Mouse (Mus musculus) neural tube, embryonic 10.5 days (tissue): ENCODE results near the gene Shank1.

Experiments used
- DNase-seq: peaks from one replicate; pipeline ENCODE4 v3.0.0-alpha.2; 2017; ENCODE audit warnings: low spot score; ENCODE audit errors: extremely low spot score

The Shank1 gene

DNA sequence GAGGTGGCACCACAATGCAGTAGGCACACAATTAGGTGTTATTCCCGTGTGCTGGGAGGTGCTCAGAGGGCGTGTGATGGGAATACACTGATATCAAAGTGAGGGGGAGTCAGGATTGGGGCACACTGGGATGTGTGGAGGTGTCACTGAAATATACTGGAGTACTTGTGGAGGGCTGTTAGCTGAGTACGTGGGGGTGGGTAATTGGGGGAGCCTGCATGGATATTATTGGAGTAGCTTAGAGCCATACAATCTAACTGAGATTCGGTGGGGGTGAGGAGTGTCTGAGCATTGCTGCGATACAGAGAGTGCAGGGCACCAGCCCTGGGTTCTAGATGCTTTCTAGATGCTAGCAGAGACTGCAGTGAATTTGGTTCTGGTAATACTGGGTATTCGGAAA, 30.2 kb downstream of the Shank1 start:
- no peak for DNase-seq

GRCm38 (mm10) chr7:44341119-44341518, 31.1 kb downstream of the Shank1 start:
- no peak for DNase-seq

GRCm38 (mm10) chr7:44341714-44342113, 31.7 kb downstream of the Shank1 start:
- no peak for DNase-seq

- no peak for DNase-seq
Measured at GRCm38 (mm10) chr7:44343459-44344015, 33.5 kb downstream of the Shank1 start.

- DNase-seq = no peak
Measured at GRCm38 (mm10) chr7:44344622-44345021, 34.6 kb downstream of the Shank1 start.

DNA sequence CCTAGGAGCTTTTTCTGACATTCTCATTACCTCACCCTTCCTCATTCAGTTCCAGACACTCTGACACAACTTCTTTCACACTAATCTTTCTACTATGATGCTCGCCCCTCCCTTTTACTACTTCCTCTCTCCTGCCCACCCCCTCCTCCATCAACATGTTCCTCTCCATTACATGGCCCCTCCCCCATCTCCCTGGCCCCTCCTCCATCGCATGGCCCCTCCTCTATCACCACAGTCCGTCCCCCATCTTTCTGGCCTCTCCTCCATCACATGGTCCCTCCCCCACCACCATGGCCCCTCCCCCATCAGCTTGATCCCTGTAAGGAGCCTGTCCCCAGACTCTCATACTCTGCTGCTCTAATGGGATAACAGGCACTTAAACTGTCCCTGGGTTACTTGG, 39.0 kb downstream of the Shank1 start:
- DNase-seq = no peak

DNA sequence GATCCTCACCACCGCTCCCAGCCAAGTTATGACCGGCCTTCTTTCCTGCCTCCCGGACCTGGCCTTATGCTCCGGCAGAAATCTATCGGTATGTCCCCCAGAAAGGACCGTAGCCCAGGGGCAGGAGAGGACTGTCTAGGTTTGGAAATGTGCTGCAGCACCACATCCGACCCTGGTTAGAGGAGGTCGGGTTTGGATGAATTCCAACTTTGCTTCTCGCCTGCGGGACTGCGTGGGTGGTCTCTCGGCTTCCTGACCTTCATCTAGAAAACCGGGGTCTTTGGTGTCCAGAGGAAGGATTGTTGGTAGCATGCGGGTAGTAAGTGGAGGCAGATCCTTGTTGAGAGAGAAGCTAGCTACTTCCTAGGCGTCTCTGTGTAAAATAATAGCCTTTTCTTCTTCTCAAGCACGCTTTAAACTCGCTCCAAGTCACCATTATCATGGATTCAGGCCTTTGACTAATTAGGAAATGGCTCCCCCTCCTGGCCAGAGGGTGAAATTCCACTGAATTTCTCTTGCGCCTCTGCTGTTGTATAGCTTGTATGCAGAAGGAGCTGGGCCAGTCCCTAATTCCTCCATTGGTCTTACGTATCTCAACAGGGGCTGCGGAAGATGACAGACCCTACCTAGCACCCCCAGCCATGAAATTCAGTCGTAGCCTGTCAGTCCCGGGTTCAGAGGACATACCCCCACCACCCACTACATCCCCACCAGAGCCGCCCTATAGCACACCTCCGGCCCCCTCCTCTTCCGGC, 41.1 kb downstream of the Shank1 start:
- peak; percentile 89 for DNase-seq

GRCm38 (mm10) chr7:44351881-44352749, 42.1 kb downstream of the Shank1 start:
- DNase-seq = peak; percentile 36

DNA sequence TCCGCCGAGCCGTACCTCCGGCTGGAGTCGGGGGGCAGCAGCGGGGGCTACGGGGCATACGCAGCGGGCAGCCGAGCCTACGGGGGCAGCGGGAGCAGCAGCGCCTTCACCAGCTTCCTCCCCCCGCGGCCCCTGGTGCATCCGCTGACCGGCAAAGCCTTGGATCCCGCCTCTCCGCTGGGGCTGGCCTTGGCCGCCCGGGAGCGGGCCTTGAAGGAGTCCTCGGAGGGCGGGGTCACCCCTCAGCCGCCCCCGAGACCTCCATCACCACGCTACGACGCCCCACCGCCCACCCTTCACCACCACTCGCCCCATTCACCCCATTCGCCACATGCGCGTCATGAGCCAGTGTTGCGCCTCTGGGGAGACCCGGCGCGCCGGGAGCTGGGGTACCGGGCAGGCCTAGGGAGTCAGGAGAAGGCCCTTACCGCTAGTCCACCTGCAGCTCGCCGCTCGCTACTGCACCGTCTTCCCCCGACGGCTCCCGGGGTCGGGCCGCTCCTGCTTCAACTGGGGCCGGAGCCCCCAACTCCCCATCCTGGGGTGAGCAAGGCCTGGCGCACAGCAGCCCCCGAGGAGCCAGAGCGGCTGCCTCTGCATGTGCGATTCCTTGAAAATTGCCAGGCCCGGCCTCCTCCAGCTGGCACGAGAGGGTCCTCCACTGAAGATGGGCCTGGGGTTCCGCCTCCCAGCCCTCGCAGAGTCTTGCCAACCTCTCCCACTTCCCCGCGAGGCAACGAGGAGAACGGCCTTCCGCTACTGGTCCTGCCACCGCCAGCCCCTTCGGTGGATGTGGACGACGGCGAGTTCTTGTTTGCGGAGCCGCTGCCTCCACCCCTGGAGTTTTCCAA, 42.9 kb downstream of the Shank1 start:
- peak; percentile 49 for DNase-seq

GRCm38 (mm10) chr7:44353601-44354340, 43.7 kb downstream of the Shank1 start:
- DNase-seq = peak; percentile 59

GRCm38 (mm10) chr7:44355411-44355810, 45.4 kb downstream of the Shank1 start:
- no peak for DNase-seq

GRCm38 (mm10) chr7:44356590-44357481, 46.8 kb downstream of the Shank1 start:
- DNase-seq = peak; percentile 60

- peak; percentile 19 for DNase-seq
Measured at GRCm38 (mm10) chr7:44357531-44357930, 47.5 kb downstream of the Shank1 start.

DNA sequence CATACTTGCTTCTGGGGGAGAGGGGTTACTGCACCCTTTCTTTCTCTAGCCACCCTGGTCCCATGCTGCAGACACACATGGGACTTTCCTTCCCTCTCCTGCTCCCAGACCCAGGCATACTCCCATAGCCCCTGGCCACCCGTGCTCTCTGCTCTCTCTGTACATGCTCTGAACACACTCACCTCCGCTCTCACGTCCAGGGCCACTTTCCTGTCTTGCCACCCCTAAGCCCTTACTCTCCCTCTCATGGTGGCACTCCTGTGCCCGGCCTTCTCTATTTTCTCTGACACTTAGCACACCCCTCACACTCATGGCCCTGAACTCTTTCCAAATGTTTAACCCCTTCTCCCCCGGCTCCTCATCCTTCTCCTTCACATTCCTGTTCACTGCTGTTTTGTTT, 48.0 kb downstream of the Shank1 start:
- peak; percentile 30 for DNase-seq

DNA sequence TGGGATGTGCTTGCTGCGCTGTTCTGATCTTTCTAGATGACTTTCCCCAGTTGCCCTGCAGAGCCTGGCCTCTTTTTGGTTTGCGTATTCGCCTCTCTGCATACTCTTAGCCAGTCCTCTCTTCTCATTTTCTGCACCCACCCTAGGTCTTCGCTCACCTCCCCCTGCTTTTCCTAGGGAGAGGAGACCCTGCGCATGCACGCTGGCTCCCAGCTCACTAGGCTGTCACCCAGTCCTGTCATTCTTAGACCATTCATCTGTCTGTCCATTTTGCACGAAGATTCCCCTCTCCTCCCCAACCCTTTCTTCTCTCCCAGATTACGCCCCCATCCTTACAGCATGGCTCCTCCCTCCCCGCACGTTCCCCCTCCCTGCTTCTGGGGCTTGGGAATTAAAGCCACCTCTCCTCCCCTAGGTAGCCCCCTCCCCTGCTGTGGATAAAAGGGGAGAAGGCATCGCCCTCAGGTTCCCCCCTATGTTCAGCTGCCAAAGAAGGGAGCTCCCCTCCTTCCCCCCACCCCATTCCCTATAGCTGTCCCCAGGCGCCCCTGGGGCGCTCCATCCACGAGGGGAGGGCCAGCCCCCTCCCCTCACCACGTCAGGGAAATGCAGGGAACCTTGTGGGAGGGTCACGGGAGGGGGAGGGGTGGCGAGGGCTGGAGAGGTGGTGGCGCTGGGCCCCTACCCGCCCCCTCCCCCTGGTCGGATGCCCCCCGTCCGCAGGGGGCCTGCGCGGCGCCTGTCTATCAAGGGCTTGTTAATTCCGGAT, 49.0 kb downstream of the Shank1 start:
- peak; percentile 37 for DNase-seq

DNA sequence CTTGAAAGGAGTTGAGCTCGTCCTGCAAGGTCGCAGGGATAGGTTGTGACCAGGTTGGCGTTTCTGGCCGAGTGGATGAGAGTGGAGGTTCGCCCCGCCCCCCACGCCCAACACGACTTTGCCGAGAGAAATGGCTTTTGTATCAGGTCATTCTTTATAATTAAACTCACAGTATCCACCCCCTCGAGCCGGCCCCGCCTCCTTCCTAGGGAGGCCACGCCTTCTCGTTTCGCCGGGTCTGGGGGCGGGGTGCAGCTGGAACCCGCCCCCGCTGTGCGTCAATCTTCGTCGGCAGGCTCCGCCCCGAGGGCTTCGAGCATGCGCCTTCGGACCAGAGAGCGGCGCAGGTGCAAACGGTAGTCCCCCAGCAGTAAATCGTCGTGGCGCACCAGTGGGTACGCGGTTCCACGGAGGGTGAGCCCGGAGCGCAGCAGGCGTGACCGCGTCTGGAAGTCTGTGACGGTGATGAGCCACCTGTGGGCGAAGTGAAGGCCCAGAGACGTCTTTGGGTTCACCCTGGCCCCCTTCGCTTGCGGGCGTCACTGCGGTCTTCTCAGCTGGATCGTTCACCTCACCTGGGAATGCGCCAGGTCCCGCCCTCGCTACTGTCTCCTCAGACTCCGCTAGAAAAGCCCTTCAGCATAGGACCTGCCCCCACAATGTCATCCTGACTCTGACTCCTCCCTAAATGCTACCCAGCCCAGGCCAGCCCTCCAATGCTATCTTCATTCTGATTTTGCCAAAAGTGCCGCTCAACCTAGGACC, 50.0 kb downstream of the Shank1 start:
- DNase-seq = peak; percentile 94

DNA sequence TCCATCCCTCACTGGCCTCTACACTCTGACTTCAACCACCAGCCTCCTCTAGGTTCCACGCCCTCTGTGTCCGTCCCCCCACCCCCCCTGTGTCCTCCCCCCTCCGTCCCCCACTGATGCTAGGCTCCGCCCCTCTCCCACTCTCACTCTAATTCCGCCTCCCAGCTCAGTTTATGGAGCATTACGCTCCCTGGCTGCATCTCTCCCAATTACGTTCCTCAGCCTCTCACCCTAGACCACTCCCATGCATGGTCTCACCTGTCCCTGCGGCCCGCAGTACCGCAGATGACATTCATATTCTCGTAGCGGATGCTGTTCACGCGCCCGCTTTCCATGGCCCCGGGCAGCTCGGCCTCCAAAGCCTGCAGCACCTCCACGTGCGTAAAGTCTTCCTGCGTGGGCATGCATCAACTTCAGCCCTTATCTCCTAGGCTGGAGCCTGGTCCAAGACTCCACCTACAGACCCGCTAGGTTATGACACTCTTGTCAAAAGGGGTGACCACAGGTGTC, 50.8 kb downstream of the Shank1 start:
- no peak for DNase-seq

DNA sequence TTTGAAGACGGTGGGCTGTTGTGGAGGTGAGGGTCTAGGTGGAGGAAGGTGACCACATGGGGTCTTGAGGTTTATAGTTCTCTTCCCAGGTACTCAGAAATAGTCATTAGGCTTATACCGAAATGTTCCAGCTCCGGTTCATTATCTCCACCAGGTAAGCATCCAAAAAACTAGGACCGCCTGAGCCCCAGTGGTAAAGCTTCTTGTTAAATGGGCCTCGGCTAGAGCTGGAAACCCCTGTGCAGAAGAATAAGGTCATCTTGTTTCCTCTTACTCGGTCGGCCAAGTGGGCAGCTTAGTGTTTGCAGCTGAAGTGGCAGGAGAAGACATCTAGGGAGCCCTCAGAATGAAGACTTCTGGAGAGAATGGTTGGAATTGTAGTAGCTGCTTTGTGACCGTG, 62.6 kb downstream of the Shank1 start:
- no peak for DNase-seq
